Mouse (Mus musculus): ENCODE measurements at regions not wholly inside any gene's neighbourhood (a gene's known extent, or its start where the extent isn't known, plus 50 kb on each side); places are given as distances from the start of the nearest gene placed in this dataset.
"Not testable (repeated sequence)": the region's sequence is repeated elsewhere in the genome, so short reads cannot be mapped to it uniquely, and the experiment has no call there.

DNA sequence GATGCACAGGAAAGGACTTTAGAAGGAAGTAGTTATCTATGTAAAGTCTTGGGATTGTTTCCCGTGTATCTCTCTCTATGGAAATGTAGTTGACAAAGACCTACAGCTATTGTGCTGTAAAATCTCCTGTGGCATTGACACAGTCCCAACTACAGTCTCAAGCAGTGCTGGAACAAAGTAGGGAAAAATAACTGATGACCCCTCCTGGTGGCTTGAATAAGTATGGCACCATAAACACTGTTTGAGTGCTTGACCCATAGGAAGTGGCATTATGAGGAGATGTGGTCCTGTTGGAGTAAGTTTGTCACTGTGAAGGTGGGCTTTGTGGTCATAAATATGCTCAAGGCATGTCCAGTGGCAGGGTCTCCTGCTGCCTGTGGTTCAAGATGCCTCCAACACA is 928.4 kb upstream of the Mms22l start:
- DNase-seq (ENCODE audit: low spot score): no peak

DNA sequence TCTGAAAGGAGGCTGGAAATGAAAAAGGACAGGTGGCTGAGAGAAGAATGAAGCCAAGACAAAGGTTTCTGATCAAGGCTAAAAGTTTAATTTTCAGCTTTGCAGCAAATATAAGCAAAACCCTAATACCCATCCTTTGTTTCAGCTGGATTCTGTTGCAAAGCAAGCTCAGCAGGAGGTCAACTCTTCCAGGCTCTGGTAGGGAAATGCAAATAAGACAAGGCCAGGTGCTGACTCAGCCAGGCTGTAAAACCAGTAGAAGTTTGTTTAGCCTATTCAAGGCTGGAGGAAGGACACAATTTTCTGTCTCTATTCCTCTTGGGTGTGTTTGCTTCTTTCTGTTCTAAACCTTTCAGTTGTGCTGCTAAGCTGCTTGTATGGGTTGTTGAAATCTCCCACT is 923.2 kb upstream of the Mms22l start:
- no peak for DNase-seq (ENCODE audit: low spot score)

DNA sequence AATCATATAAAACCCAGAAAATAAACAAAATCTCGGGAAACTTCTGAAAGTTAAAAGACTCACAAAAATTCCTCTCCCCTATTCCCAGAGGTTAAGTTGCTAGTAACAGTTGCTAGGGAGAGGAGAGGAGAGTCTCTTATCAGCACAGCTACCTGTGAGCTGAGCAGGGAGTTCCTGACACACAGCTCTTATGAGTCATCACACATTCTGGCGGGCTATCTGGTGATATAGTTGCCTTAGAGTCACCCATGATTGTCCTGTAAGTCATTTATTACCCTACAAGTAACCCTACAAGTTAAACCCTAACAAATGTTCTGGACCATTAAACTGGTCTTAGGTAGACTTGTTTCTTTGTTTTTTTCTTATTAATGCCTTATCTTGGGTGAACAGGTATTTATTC is 908.8 kb upstream of the Mms22l start:
- DNase-seq (ENCODE audit: low spot score): no peak

GRCm38 (mm10) chr4:23590883-23591282 is 905.4 kb upstream of the Mms22l start:
- no peak for DNase-seq (ENCODE audit: low spot score)

- no peak for DNase-seq (ENCODE audit: low spot score)
These were observed 904.7 kb upstream of the Mms22l start for GRCm38 (mm10) chr4:23591593-23591992.

- DNase-seq (ENCODE audit: low spot score): no peak
These were observed 896.2 kb upstream of the Mms22l start for GRCm38 (mm10) chr4:23600070-23600469.

DNA sequence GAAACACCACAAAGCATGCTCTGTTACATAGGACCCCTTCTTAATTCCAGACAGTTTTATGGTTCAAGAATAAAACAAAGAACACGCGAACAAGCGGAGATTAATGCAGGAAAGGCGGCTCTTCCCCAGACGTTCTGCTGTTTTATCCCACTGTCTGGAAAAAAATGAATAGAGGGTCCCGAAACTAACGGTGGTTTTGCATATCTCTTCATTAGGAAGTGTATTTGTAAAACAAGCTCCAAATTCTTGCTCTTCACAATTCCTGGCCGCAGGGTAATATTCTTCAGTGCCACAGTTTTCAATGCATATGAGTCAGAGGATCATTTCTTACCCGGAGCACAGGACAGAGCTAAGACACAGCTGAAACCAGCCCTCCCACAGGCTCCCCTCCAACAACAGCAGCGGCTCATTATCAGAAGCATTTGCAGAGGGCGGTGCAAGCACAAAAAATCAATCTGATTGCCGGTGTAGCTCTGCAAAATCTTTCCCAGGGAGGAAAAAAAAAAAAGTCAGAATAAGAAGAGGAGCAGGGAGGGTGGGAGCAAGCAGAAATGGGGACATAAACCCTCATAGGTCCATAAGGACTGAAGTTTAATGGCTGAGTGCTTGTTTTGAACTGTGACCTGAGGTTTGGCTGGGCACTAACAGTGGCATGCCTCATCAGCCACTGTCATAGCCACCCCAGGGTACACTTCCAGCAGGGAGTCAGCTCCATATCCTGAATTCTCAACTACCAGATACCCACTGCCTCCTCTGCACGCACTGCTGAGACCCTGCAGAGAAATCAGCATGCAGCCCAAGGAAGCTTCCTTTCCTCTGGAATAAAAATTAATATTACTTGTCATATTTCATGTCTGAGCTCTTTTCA is 894.6 kb upstream of the Mms22l start:
- DNase-seq (ENCODE audit: low spot score): no peak

DNA sequence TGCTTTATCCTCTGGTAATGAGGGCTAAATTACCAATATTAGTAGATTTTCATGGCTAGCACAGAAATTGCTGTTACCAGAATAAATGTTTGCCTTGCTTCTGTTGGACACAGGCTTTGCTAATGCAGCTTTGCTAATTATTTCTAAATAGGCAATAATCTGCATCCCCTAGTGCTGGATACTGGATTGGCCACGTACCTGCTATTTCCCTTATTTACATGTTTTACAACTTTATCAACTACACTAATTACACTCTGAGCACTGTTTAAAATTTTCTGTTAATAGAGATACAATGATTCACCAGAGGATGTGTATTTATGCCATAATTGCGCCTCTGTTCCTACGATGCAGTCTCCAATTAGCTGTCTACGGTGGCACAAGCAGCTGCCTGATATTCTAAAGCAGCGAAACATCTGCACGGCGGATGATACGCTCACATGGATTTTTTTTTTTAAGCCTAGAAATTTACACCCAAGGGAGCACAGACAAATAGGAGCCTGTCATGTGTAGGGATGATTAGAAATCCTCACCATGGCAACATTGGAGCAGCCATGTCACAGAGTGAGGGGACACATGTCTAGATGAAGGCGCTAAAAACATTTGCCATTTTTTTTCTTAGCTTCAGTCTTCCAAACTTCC is 893.8 kb upstream of the Mms22l start:
- DNase-seq (ENCODE audit: low spot score): no peak

DNA sequence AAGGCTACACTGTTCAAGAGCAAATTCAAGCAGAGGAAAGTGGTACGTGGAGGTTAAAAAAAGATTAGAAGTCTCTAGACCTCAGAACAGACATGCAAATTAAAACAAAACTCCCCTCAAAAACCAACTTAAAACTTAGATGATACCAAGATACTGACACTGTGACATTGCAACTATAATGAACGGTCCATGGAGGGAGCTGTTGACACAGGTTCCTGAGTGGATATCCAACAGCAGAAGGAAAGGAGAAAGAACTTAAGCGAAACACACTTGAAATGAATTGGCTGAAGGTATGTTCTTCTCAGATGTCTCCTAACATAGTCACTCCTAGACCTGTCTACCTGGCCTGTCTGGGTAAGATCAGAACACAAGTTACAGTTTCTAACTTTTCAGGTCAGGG is 888.9 kb upstream of the Mms22l start:
- no peak for DNase-seq (ENCODE audit: low spot score)

GRCm38 (mm10) chr4:23621208-23621607 is 875.0 kb upstream of the Mms22l start:
- DNase-seq (ENCODE audit: low spot score): no peak

DNA sequence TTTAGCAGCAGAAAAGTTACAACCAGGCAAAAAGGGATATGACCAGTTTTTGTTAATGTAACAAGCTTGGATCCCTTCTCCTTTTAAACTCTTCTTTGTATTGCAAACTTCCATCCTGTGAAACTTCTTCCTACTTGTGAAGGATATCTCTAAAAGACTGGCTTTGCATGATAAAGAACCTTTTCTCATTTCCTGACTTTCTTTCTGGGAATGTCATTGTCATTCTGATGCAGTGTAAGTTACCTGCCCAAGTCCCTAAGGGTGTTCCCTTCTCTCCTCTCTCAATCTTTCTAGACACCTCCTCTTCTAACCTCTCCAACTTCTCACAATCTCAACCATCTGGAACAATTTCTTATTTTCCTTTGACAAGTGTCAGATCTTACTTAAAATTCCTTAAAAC is 874.0 kb upstream of the Mms22l start:
- DNase-seq (ENCODE audit: low spot score): no peak

GRCm38 (mm10) chr4:23636231-23636928 is 859.9 kb upstream of the Mms22l start:
- DNase-seq (ENCODE audit: low spot score): no peak

DNA sequence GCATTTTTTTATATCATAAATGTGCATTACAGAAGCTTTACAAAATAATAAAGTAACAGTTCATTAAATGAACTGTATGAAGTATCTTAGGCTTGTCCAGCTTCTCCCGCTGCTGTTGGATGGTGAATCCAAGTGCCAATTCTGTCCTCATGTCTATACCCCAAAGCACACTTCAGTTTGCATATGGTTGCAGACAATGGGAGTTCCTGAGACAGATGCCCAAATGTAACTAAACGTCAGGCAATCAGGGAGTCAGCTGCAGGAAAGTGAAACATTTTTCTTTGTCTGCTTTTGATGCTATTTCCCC is 859.4 kb upstream of the Mms22l start:
- DNase-seq (ENCODE audit: low spot score): no peak

DNA sequence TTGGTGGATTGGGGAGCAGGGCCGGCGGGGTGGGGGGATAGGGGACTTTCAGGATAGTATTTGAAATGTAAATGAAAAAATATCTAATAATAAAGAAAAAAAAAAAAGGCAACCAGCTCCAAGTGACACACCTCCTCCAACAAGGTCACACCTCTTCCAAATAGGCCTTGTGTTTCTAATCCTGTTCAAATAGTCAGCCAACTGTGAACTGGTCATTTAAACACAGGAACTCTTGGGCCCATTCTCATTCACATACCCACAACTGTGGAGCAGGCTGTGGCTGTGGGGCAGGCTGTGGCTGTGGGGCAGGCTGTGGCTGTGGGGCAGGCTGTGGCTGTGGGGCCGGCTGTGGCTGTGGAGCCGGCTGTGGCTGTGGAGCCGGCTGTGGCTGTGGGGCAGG is 839.6 kb upstream of the Mms22l start:
- DNase-seq (ENCODE audit: low spot score): not testable (repeated sequence)

- no peak for DNase-seq (ENCODE audit: low spot score)
These were observed 827.4 kb upstream of the Mms22l start for GRCm38 (mm10) chr4:23668896-23669295.

GRCm38 (mm10) chr4:23703626-23704025 is 792.6 kb upstream of the Mms22l start:
- DNase-seq (ENCODE audit: low spot score): no peak

DNA sequence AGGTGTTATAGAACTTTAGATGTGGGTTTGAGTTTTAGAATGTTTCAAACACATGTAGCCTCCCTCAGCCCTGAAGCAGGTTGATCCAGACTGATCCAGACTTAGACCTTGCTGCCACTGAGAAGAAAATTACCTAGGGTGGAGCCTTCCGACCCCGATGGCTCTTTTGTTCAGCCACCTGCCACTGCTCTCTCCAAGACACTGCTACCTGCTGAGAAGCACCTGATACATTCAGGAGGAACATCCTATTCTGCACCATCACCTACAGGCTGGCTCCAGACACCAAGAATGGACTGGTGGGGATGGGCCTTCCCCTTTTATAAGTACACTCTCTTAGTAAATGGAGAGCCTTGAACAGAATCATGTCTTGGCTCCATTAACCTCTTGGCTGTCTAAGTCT is 785.5 kb upstream of the Mms22l start:
- DNase-seq (ENCODE audit: low spot score): no peak

DNA sequence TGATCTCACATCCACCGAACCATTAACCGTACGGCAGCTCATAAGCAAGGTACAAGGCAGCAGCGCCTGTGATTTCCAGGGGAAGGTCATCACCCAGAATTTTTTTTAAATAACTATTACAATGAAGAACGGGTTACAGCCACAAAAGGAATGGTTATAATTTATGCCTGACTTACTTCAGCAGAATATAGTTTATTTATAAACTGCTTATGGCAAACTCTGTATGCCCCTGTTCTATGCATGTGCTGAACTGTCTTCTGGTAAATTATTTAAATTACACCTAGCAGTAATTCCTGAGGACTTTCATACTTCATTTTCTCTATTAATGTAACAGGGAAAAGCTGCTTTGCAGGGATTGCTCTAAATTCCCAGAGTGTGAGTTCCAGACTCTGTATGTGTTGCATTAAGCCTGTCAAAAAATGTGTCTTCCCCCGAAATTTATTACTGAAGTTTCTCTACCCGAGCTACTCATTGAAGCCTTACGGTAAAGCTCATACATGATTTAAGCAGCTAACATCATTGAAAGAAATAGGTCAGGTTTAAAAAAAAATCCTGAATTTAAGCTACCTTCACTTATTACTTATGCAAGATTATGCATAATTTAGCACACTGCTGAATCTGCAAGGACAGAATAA is 782.4 kb upstream of the Mms22l start:
- no peak for DNase-seq (ENCODE audit: low spot score)

DNA sequence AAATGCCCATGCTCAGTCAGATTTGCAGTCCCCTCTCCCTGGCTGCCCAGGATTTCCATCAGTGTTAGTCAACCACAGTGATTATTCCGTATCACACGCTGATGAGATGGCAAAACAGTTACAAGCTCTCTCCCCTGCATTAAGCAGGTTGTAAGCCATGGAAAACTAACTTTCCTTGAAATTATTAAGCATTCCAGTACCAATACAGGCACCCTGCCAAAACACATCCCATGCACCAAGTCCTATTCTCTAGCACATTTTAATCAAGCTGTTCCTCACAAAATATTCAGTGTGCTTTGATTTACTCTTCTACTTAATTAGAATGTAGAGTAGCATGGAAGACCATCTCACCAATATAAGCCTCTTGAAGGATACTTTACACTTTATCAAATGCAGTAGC is 768.4 kb upstream of the Mms22l start:
- no peak for DNase-seq (ENCODE audit: low spot score)

GRCm38 (mm10) chr4:23732471-23732870 is 763.8 kb upstream of the Mms22l start:
- no peak for DNase-seq (ENCODE audit: low spot score)

DNA sequence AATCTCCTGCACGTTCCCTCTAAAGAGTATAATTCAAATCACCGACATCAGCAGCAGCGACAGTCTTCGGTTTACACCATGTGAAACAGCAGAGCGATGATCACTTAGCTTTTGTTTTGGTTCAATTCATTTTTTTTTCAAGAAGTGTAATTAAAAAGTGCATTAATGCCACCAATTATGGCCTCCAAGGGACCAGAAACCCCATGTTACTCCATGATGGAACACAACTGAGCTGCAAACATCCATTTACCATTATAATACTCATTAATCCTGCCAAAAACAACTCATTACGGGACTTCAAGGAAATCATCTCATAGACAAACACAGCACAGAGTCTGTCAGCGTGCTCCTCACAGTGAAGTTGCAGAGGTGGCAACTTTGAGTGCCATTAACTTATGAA is 752.2 kb upstream of the Mms22l start:
- no peak for DNase-seq (ENCODE audit: low spot score)

GRCm38 (mm10) chr4:23758005-23758404 is 738.2 kb upstream of the Mms22l start:
- DNase-seq (ENCODE audit: low spot score): no peak
